In genomic region chr17:56804952-56805351, GRCm38 (mm10) we compare ENCODE assay signal across 15 mouse cellular contexts. TPM values are rescaled to one million over a fixed set of nuclear protein-coding genes. Genes with fewer than 3 reads are reported as not detected.
DNase-seq lines count a peak whose midpoint lies in the region; ATAC-seq lines count a peak whose summit lies in the region.
"Had no signal": no experiment of that assay in that cellular context is flagged by ENCODE, and none has a peak within 500 bp of the region (broad histone marks: within the 10 kb centered on the region; RNA-seq: fewer than 3 reads in every experiment).

No protein-coding gene starts in this region.

- no peak overlapping the region for H3K4me2 ChIP-seq in heart, embryonic 14.5 days (ENCODE audit: low read length)
- no peak overlapping the region for H3K4me2 ChIP-seq in midbrain, embryonic 14.5 days (ENCODE audit: low read length)
- no peak overlapping the region for H3K4me2 ChIP-seq in midbrain, embryonic 16.5 days (ENCODE audit: low read length)
- H3K4me2 ChIP-seq in neural tube, embryonic 15.5 days, result no peak overlapping the region
- H3K4me2 ChIP-seq: forebrain, embryonic 13.5 days; limb, embryonic 15.5 days had no signal

- H3K9me3 ChIP-seq in heart, embryonic 14.5 days (ENCODE audit: control insufficient read depth, low read length), result no peaks in the 10 kb centered on the region
- no peaks in the 10 kb centered on the region for H3K9me3 ChIP-seq in midbrain, embryonic 14.5 days (ENCODE audit: control insufficient read depth, low read length)
- no peaks in the 10 kb centered on the region for H3K9me3 ChIP-seq in midbrain, embryonic 16.5 days (replicated peaks; ENCODE audit: control insufficient read depth, low read length, poor library complexity, severe bottlenecking)
- H3K9me3 ChIP-seq in neural tube, embryonic 15.5 days (replicated peaks), result no peaks in the 10 kb centered on the region
- H3K9me3 ChIP-seq: forebrain, embryonic 13.5 days; limb, embryonic 15.5 days had no signal

- peaks cover 6 to 10% of the 10 kb centered on the region in 2 experiments for H3K4me1 ChIP-seq in heart, embryonic 14.5 days (ENCODE audit: control insufficient read depth in 2 of 2, insufficient read depth in 2 of 2, low read length in 2 of 2)
- H3K4me1 ChIP-seq in midbrain, embryonic 14.5 days (ENCODE audit: control insufficient read depth, insufficient read depth, low read length), result peaks cover 3% of the 10 kb centered on the region
- H3K4me1 ChIP-seq in midbrain, embryonic 16.5 days (ENCODE audit: control insufficient read depth, insufficient read depth, low read length), result peaks cover 5% of the 10 kb centered on the region; the same call in 1 of the 2 replicates
- H3K4me1 ChIP-seq in neural tube, embryonic 15.5 days, result peaks cover 16% of the 10 kb centered on the region

- H3K27ac ChIP-seq in heart, embryonic 14.5 days (replicated peaks in 1 of 2; ENCODE audit: control insufficient read depth in 1 of 2, insufficient read depth in 1 of 2, low read depth in 2 of 2, low read length in 2 of 2), result no peak overlapping the region
- no peak overlapping the region for H3K27ac ChIP-seq in midbrain, embryonic 14.5 days (replicated peaks; ENCODE audit: low read depth, low read length)
- H3K27ac ChIP-seq in midbrain, embryonic 16.5 days (ENCODE audit: low read length), result no peak overlapping the region
- H3K27ac ChIP-seq in neural tube, embryonic 15.5 days (replicated peaks), result peak overlapping the region; percentile 33; the same call in 1 of the 2 replicates
- H3K27ac ChIP-seq: forebrain, embryonic 13.5 days; limb, embryonic 15.5 days had no signal

- no peak for DNase-seq in heart, postnatal 10 days
- peak; percentile 13 for DNase-seq in midbrain, embryonic 14.5 days
- peak; percentile 85 for DNase-seq in adrenal gland, postnatal 14 days
- DNase-seq: B cell, adult 2 months; cerebellum, adult 11 months; cerebellum, postnatal 36 days; kidney, postnatal 4 days; thymus, postnatal 4 days had no signal

- WGBS in heart, embryonic 14.5 days, result 75% methylated on average over 5 of the region's 5 CpGs
- 85% methylated on average over 5 of the region's 5 CpGs for WGBS in midbrain, embryonic 14.5 days
- WGBS in midbrain, embryonic 16.5 days, result 72% methylated on average over 5 of the region's 5 CpGs
- WGBS in neural tube, embryonic 15.5 days, result 50% methylated on average over 5 of the region's 5 CpGs

- no peak for ATAC-seq in heart, embryonic 14.5 days (ENCODE audit: insufficient number of reproducible peaks, insufficient read depth, low FRiP score, low read depth)
- ATAC-seq in midbrain, embryonic 14.5 days (ENCODE audit: low FRiP score, low TSS enrichment), result no peak
- ATAC-seq in midbrain, embryonic 16.5 days, result no peak
- no peak; the same call in 1 of the 2 replicates for ATAC-seq in neural tube, embryonic 15.5 days (ENCODE audit: low FRiP score)
- ATAC-seq in frontal cortex, adult (ENCODE audit: low TSS enrichment), result no peak
- ATAC-seq: forebrain, embryonic 13.5 days; inflammation-experienced regulatory T-cells, adult 6 months had no signal

- peaks cover 10% of the 10 kb centered on the region; the same call in 1 of the 2 replicates for H3K36me3 ChIP-seq in heart, embryonic 14.5 days (ENCODE audit: control insufficient read depth, insufficient read depth, low read length)
- H3K36me3 ChIP-seq in midbrain, embryonic 14.5 days (ENCODE audit: control insufficient read depth, insufficient read depth, low read length), result 0 out of 2 replicates have a peak, but pooled peaks cover 3% of the 10 kb centered on the region
- H3K36me3 ChIP-seq in midbrain, embryonic 16.5 days (ENCODE audit: control insufficient read depth, insufficient read depth, low read length), result no peaks in the 10 kb centered on the region
- no peaks in the 10 kb centered on the region for H3K36me3 ChIP-seq in neural tube, embryonic 15.5 days

- 0 out of 2 replicates have a peak overlapping the region, but pooled peaks have one; percentile 8 for H3K9ac ChIP-seq in heart, embryonic 14.5 days (ENCODE audit: low read length)
- no peak overlapping the region for H3K9ac ChIP-seq in midbrain, embryonic 14.5 days (replicated peaks; ENCODE audit: low read length)
- H3K9ac ChIP-seq in midbrain, embryonic 16.5 days (ENCODE audit: low read depth, low read length), result no peak overlapping the region
- no peak overlapping the region for H3K9ac ChIP-seq in neural tube, embryonic 15.5 days (replicated peaks)
- H3K9ac ChIP-seq: forebrain, embryonic 13.5 days; limb, embryonic 15.5 days had no signal

- H3K4me3 ChIP-seq in heart, embryonic 14.5 days (ENCODE audit: control insufficient read depth in 1 of 2, insufficient read depth in 1 of 2, low read depth in 1 of 2, low read length in 2 of 2), result no peak overlapping the region
- no peak overlapping the region for H3K4me3 ChIP-seq in midbrain, embryonic 14.5 days (replicated peaks; ENCODE audit: low read depth, low read length)
- H3K4me3 ChIP-seq in midbrain, embryonic 16.5 days (ENCODE audit: low read depth, low read length), result no peak overlapping the region
- H3K4me3 ChIP-seq in neural tube, embryonic 15.5 days (replicated peaks), result no peak overlapping the region
- H3K4me3 ChIP-seq: forebrain, embryonic 13.5 days; limb, embryonic 15.5 days had no signal

- intact Hi-C loops in heart, postnatal 10 days (cut with DNase I), result loop anchor here (5.0 to 10.0 kb wide), 2 partner anchors 132 to 530 kb away; partner anchors contain the start of gene Mllt1

- no peaks in the 10 kb centered on the region for H3K27me3 ChIP-seq in heart, embryonic 14.5 days (ENCODE audit: control insufficient read depth, insufficient read depth, low read length)
- no peaks in the 10 kb centered on the region for H3K27me3 ChIP-seq in midbrain, embryonic 14.5 days (ENCODE audit: control insufficient read depth, insufficient read depth, low read length)
- no peaks in the 10 kb centered on the region for H3K27me3 ChIP-seq in midbrain, embryonic 16.5 days (ENCODE audit: control insufficient read depth, insufficient read depth, low read depth, low read length)
- 0 out of 2 replicates have a peak, but pooled peaks cover 2% of the 10 kb centered on the region for H3K27me3 ChIP-seq in neural tube, embryonic 15.5 days (replicated peaks)
- H3K27me3 ChIP-seq: forebrain, embryonic 13.5 days; limb, embryonic 15.5 days had no signal

RNA-seq across cellular contexts. Expression of gene Rfx2, which starts 25.9 kb away (rescaled TPM):
- 4.3 and 5.0 TPM in 2 replicates for polyA plus RNA-seq in heart, embryonic 14.5 days (2014; fragmentation: Nextera tagmentation; extraction: Ambion mirVana)
- 10 to 100 TPM in 1 of 2 experiments, 1 to 10 TPM in 1; 6.5 to 10.5 TPM for total RNA-seq in heart, postnatal 10 days (2021)
- 2.2 and 4.1 TPM in 2 replicates for polyA plus RNA-seq in midbrain, embryonic 14.5 days (2014; fragmentation: Nextera tagmentation; extraction: Ambion mirVana)
- 3.9 and 4.8 TPM in 2 replicates for polyA plus RNA-seq in midbrain, embryonic 16.5 days (2015; fragmentation: Nextera tagmentation; extraction: Ambion mirVana)
- total RNA-seq in adrenal gland, postnatal 14 days (2021), result 5.9 and 6.0 TPM in 2 replicates
- polyA plus RNA-seq in neural tube, embryonic 15.5 days (2015; fragmentation: Nextera tagmentation; extraction: Ambion mirVana), result 5.1 and 5.3 TPM in 2 replicates

RNA-seq across cellular contexts. Expression of gene Prr22, which starts 34.9 kb away (rescaled TPM):
- polyA plus RNA-seq in heart, embryonic 14.5 days (2014; fragmentation: Nextera tagmentation; extraction: Ambion mirVana), result 0.96 and 1.2 TPM in 2 replicates
- under 1 TPM; 0.27 to 0.43 TPM for total RNA-seq in heart, postnatal 10 days (2021)
- 0.63 and 0.78 TPM in 2 replicates for polyA plus RNA-seq in midbrain, embryonic 14.5 days (2014; fragmentation: Nextera tagmentation; extraction: Ambion mirVana)
- polyA plus RNA-seq in midbrain, embryonic 16.5 days (2015; fragmentation: Nextera tagmentation; extraction: Ambion mirVana), result 0.97 and 1.1 TPM in 2 replicates
- 0.30 and 1.0 TPM in 2 replicates for total RNA-seq in adrenal gland, postnatal 14 days (2021)
- 0.87 and 0.93 TPM in 2 replicates for polyA plus RNA-seq in neural tube, embryonic 15.5 days (2015; fragmentation: Nextera tagmentation; extraction: Ambion mirVana)

RNA-seq across cellular contexts. Expression of gene Dus3l, which starts 40.4 kb away (rescaled TPM):
- 28.8 and 31.3 TPM in 2 replicates for polyA plus RNA-seq in heart, embryonic 14.5 days (2014; fragmentation: Nextera tagmentation; extraction: Ambion mirVana)
- total RNA-seq in heart, postnatal 10 days (2021), result 10 to 100 TPM; 21.0 to 23.0 TPM
- 72.8 and 73.7 TPM in 2 replicates for polyA plus RNA-seq in midbrain, embryonic 14.5 days (2014; fragmentation: Nextera tagmentation; extraction: Ambion mirVana)
- 96.8 and 106 TPM in 2 replicates for polyA plus RNA-seq in midbrain, embryonic 16.5 days (2015; fragmentation: Nextera tagmentation; extraction: Ambion mirVana)
- total RNA-seq in adrenal gland, postnatal 14 days (2021), result 29.1 and 37.2 TPM in 2 replicates
- 86.4 and 97.6 TPM in 2 replicates for polyA plus RNA-seq in neural tube, embryonic 15.5 days (2015; fragmentation: Nextera tagmentation; extraction: Ambion mirVana)

RNA-seq across cellular contexts. Expression of gene Nrtn, which starts 47.6 kb away (rescaled TPM):
- 31.0 and 31.5 TPM in 2 replicates for polyA plus RNA-seq in heart, embryonic 14.5 days (2014; fragmentation: Nextera tagmentation; extraction: Ambion mirVana)
- 10 to 100 TPM; 19.0 to 21.0 TPM for total RNA-seq in heart, postnatal 10 days (2021)
- 4.4 and 7.3 TPM in 2 replicates for polyA plus RNA-seq in midbrain, embryonic 14.5 days (2014; fragmentation: Nextera tagmentation; extraction: Ambion mirVana)
- polyA plus RNA-seq in midbrain, embryonic 16.5 days (2015; fragmentation: Nextera tagmentation; extraction: Ambion mirVana), result 2.5 and 4.0 TPM in 2 replicates
- total RNA-seq in adrenal gland, postnatal 14 days (2021), result 4.5 and 4.8 TPM in 2 replicates
- polyA plus RNA-seq in neural tube, embryonic 15.5 days (2015; fragmentation: Nextera tagmentation; extraction: Ambion mirVana), result 2.7 and 5.3 TPM in 2 replicates
- polyA plus RNA-seq: inflammation-experienced regulatory T-cells, adult 6 months had no signal

Comparison
In these comparisons a context has a peak if more than half of its experiments do, and no peak if none do; other contexts are left out.
1. DNase-seq: peak in midbrain, embryonic 14.5 days (single experiment) and adrenal gland, postnatal 14 days (single experiment); none in heart, postnatal 10 days (0 of 2).